Comparison of ENCODE assay signal across 18 mouse cellular contexts in genomic region chr13:97640236-97640635, GRCm38 (mm10).
"Had no signal": no experiment of that assay in that cellular context is flagged by ENCODE, and none has a peak within 500 bp of the region (broad histone marks: within the 10 kb centered on the region; RNA-seq: fewer than 3 reads in every experiment).

No protein-coding gene starts in this region.

- H3K4me3 ChIP-seq: megakaryocyte, embryonic 14.5 days; midbrain, embryonic 13.5 days; midbrain, embryonic 15.5 days; neural tube, embryonic 12.5 days had no signal

- H3K4me1 ChIP-seq: neural tube, embryonic 12.5 days had no signal

- H3K27me3 ChIP-seq: megakaryocyte, embryonic 14.5 days; midbrain, embryonic 13.5 days; midbrain, embryonic 15.5 days; neural tube, embryonic 12.5 days had no signal

- H3K9ac ChIP-seq: lung, embryonic 14.5 days; midbrain, embryonic 13.5 days; midbrain, embryonic 15.5 days; neural tube, embryonic 12.5 days had no signal

- DNase-seq: lung, adult 18-20 months; lung, embryonic 14.5 days; lung, postnatal 10 days; lung, postnatal 36 days; retina, postnatal 1 day; right cerebral cortex, adult 18-20 months; right cerebral cortex, postnatal 25 days; right cerebral cortex, postnatal 4 days; spleen, adult 18-20 months; thymus, adult 18-20 months; thymus, postnatal 14 days; thymus, postnatal 36 days had no signal

- H3K4me2 ChIP-seq: lung, embryonic 14.5 days; midbrain, embryonic 11.5 days; midbrain, embryonic 13.5 days; midbrain, embryonic 15.5 days; neural tube, embryonic 12.5 days had no signal

- H3K9me3 ChIP-seq: midbrain, embryonic 15.5 days had no signal

- H3K36me3 ChIP-seq: midbrain, embryonic 13.5 days; midbrain, embryonic 15.5 days; neural tube, embryonic 12.5 days had no signal

- ATAC-seq: midbrain, embryonic 13.5 days; midbrain, embryonic 15.5 days had no signal

- H3K27ac ChIP-seq: macrophage; midbrain, embryonic 13.5 days; midbrain, embryonic 15.5 days; neural tube, embryonic 12.5 days had no signal
